Mouse (Mus musculus) ES-E14 (cell line): ENCODE measurements at regions not wholly inside any gene's neighbourhood (a gene's known extent, or its start where the extent isn't known, plus 50 kb on each side); places are given as distances from the start of the nearest gene placed in this dataset.
"Not testable (repeated sequence)": the region's sequence is repeated elsewhere in the genome, so short reads cannot be mapped to it uniquely, and the experiment has no call there.

Source experiments
- CHD2 ChIP-seq: IDR thresholded peaks from 2 replicates; pipeline ENCODE4 v1.6.1; 2014; ENCODE audit warnings: mild to moderate bottlenecking, low read depth, low read length, inconsistent platforms
- HCFC1 ChIP-seq: IDR thresholded peaks from 2 replicates; pipeline ENCODE4 v1.6.1; 2012; ENCODE audit warnings: low read length, inconsistent platforms, borderline replicate concordance; ENCODE audit not compliant: insufficient read depth
- MAFK ChIP-seq: IDR thresholded peaks from 2 replicates; pipeline ENCODE4 v1.6.1; 2014; ENCODE audit warnings: mild to moderate bottlenecking, low read depth, low read length, inconsistent platforms; ENCODE audit not compliant: insufficient read depth
- ZC3H11A ChIP-seq: IDR thresholded peaks from 2 replicates; pipeline ENCODE4 v1.6.1; 2012; ENCODE audit warnings: low read depth, mild to moderate bottlenecking, inconsistent platforms, low read length, borderline replicate concordance
- ZNF384 ChIP-seq: IDR thresholded peaks from 2 replicates; pipeline ENCODE4 v1.6.1; 2012; ENCODE audit warnings: low read depth, low read length, inconsistent platforms

DNA sequence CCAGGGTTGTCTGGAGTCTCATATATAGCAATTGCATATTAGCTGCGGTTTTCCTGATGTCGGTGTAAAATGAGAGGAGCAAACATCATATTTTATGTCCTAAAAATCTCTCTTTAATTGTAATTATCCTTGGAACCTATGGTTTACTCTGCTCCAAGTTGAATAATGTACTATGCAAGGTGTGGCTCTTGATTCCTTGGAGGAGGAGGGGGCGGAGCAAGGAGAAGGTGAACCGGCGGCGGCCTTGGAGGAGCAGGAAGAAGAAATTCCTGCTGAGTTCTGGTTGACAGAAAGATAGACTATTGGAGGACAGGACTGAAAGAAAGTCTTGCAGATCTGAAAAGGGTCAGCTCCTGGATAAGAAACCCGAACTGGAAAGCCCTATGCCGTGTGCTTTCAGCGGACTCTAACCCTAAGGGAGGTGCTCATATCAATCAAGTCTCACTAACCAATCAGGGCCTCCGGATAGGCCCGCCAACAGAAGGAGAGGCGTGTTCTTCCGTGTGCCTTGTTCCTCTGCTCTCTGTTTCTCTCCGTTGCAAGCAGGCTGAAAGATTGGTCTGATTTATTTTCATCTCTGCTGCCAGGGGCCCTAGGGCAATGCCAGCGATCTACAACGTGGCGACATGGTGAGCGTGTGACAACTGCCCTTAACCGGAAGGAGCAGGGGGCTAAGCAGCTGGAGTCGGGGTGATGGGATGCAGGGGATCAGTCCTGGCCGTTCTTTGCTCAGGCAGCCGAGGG, 114.1 kb upstream of the Zfp808 start:
- TF ChIP-seq ZNF384, HCFC1, CHD2, ZC3H11A, MAFK: not testable (repeated sequence)
